Mouse (Mus musculus) spleen, adult 2 months (tissue): Measurements from ENCODE around the gene Cacna1a.

Experiments
- CTCF ChIP-seq: fragments of 200-500 bp; IDR thresholded peaks from 2 replicates; pipeline ENCODE4 v1.5.1; 2011; ENCODE audit warnings: mild to moderate bottlenecking, inconsistent platforms; ENCODE audit not compliant: insufficient read depth, insufficient read length, insufficient replicate concordance; ENCODE audit errors: extremely low read depth
- POLR2A ChIP-seq: fragments of 200-500 bp; IDR thresholded peaks from 2 replicates; pipeline ENCODE4 v1.6.1; 2011; ENCODE audit warnings: low read depth, low read length, inconsistent platforms

DNA sequence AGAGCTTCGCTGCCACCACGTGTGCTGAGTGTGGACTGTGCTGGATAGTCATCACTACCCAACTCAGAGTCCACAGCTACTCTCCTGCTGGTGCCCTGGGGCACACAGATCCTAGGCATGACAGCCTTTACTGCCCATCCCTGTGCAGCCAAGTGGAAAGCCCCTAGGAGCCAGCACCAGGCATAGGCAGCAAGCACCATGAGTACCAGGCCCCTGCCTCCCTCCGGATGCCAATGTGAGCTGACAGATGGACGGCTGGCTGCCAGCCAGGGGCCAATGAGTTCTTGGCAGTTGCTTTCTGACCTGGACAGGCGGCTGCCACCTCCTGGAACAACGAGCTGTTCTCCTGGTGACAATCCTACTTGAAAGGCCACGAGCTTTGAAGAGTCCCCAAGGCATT, 97.6 kb downstream of the Cacna1a start:
- no peak for TF ChIP-seq CTCF
- TF ChIP-seq POLR2A: no peak
